Mouse (Mus musculus) ES-E14 (cell line): ENCODE measurements at regions not wholly inside any gene's neighbourhood (a gene's known extent, or its start where the extent isn't known, plus 50 kb on each side); places are given as distances from the start of the nearest gene placed in this dataset.

ENCODE experiments used
- CHD2 ChIP-seq: IDR thresholded peaks from 2 replicates; pipeline ENCODE4 v1.6.1; 2014; ENCODE audit warnings: mild to moderate bottlenecking, low read depth, low read length, inconsistent platforms
- ZC3H11A ChIP-seq: IDR thresholded peaks from 2 replicates; pipeline ENCODE4 v1.6.1; 2012; ENCODE audit warnings: low read depth, mild to moderate bottlenecking, inconsistent platforms, low read length, borderline replicate concordance

DNA sequence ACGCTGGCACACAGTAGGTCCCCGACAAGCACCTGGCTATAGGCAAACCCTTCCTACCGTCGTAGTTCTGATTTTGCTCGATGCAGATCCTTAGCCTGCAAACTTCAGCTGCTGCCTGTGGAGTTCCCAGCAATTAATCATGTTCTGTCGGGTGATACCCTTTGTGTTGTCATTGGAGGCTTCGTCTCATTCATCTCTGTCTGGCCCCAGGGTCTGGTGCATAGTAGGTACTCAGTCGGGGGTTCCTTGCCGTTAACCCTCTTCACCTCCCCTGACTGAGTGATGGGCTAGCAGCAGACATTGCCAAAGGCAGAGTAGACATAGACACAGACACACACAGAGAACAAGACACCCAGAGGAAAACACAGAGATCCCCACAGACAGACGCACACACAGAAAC, 93.6 kb upstream of the Csf3r start:
- TF ChIP-seq CHD2, result no peak
- no peak for TF ChIP-seq ZC3H11A
